Comparison of ENCODE assay signal across 13 mouse cellular contexts in genomic region chr9:67869691-67870450, GRCm38 (mm10). TPM values are rescaled to one million over a fixed set of nuclear protein-coding genes. Genes with fewer than 3 reads are reported as not detected.
A peak's percentile ranks its signal among the peaks of the same experiment; 100 is the strongest.
DNase-seq lines count a peak whose midpoint lies in the region; ATAC-seq and TF ChIP-seq lines count a peak whose summit lies in the region.
"Had no signal": no experiment of that assay in that cellular context is flagged by ENCODE, and none has a peak within 500 bp of the region (broad histone marks: within the 10 kb centered on the region; RNA-seq: fewer than 3 reads in every experiment).

No protein-coding gene starts in this region.

- intact Hi-C loops in left cerebral cortex, postnatal 14 days (cut with DNase I) = no loop called here

- H3K4me2 ChIP-seq in midbrain, postnatal 0 days (ENCODE audit: low read depth, low read length, poor library complexity, severe bottlenecking) = no peak overlapping the region
- H3K4me2 ChIP-seq: lung, embryonic 15.5 days had no signal

- peak; percentile 56 to 57 for DNase-seq in right cerebral cortex, adult 2 months (ENCODE audit: low spot score in 2 of 2)
- DNase-seq in right cerebral cortex, postnatal 4 days = no peak
- peak; percentile 57 for DNase-seq in c-Kit-positive CD71-positive TER-119-positive erythroid progenitor cells, embryonic 14.5 days (ENCODE audit: low spot score)
- peak; percentile 28 to 33 for DNase-seq in left cerebral cortex, postnatal 14 days (ENCODE audit: low spot score in 2 of 2)
- DNase-seq in lung, postnatal 4 days = no peak
- no peak for DNase-seq in forebrain, embryonic 10.5 days (ENCODE audit: extremely low spot score, low spot score)
- DNase-seq in midbrain, postnatal 0 days (ENCODE audit: low spot score) = no peak
- DNase-seq: kidney, adult 2 months; retina, postnatal 1 day; thymus, postnatal 4 days had no signal

- H3K27ac ChIP-seq in forebrain, embryonic 10.5 days = no peak overlapping the region
- H3K27ac ChIP-seq in midbrain, postnatal 0 days (ENCODE audit: low read depth, low read length) = no peak overlapping the region
- H3K27ac ChIP-seq: lung, embryonic 15.5 days had no signal

- TF ChIP-seq CTCF in midbrain, postnatal 0 days (IDR thresholded peaks at IDR 0.05) = no peak

- no peaks in the 10 kb centered on the region for H3K36me3 ChIP-seq in forebrain, embryonic 10.5 days (replicated peaks)
- H3K36me3 ChIP-seq in midbrain, postnatal 0 days (ENCODE audit: insufficient read depth, low read length) = no peaks in the 10 kb centered on the region
- H3K36me3 ChIP-seq: lung, embryonic 15.5 days had no signal

- WGBS in forebrain, embryonic 10.5 days = 93% methylated on average over 16 of the region's 16 CpGs
- WGBS in midbrain, postnatal 0 days = 94% methylated on average over 16 of the region's 16 CpGs

- no peak overlapping the region for H3K9ac ChIP-seq in midbrain, postnatal 0 days (replicated peaks; ENCODE audit: low read length, poor library complexity, severe bottlenecking)
- H3K9ac ChIP-seq: lung, embryonic 15.5 days had no signal

- peaks cover 7% of the 10 kb centered on the region for H3K4me1 ChIP-seq in forebrain, embryonic 10.5 days
- no peaks in the 10 kb centered on the region for H3K4me1 ChIP-seq in midbrain, postnatal 0 days (ENCODE audit: insufficient read depth, low read length)
- H3K4me1 ChIP-seq: lung, embryonic 15.5 days had no signal

- ATAC-seq in midbrain, postnatal 0 days (ENCODE audit: low FRiP score) = no peak
- ATAC-seq: forebrain, embryonic 16.5 days had no signal

- no peaks in the 10 kb centered on the region for H3K9me3 ChIP-seq in forebrain, embryonic 10.5 days
- H3K9me3 ChIP-seq in midbrain, postnatal 0 days (ENCODE audit: low read length) = no peaks in the 10 kb centered on the region
- H3K9me3 ChIP-seq: lung, embryonic 15.5 days had no signal

- no peak overlapping the region for H3K4me3 ChIP-seq in forebrain, embryonic 10.5 days
- no peak overlapping the region for H3K4me3 ChIP-seq in midbrain, postnatal 0 days (ENCODE audit: low read depth, low read length)
- H3K4me3 ChIP-seq: lung, embryonic 15.5 days had no signal

- no peaks in the 10 kb centered on the region for H3K27me3 ChIP-seq in forebrain, embryonic 10.5 days (ENCODE audit: poor library complexity, severe bottlenecking)
- H3K27me3 ChIP-seq in midbrain, postnatal 0 days (ENCODE audit: insufficient read depth, low read length) = no peaks in the 10 kb centered on the region
- H3K27me3 ChIP-seq: lung, embryonic 15.5 days had no signal

RNA-seq across cellular contexts. Expression of gene Vps13c, which starts 29.7 kb away (rescaled TPM):
- total RNA-seq in left cerebral cortex, postnatal 14 days (2021) = 10 to 100 TPM; 62.3 to 66.2 TPM
- 3.2 and 4.1 TPM in 2 replicates for polyA plus RNA-seq in forebrain, embryonic 10.5 days (2016; fragmentation: Nextera tagmentation; extraction: Ambion mirVana)
- 31.5 and 42.8 TPM in 2 replicates for total RNA-seq in midbrain, postnatal 0 days (2014; rRNA removed)
- polyA plus RNA-seq in midbrain, postnatal 0 days (2015; fragmentation: Nextera tagmentation; extraction: Ambion mirVana) = 6.8 and 8.4 TPM in 2 replicates

RNA-seq across cellular contexts. Expression of gene C2cd4a, which starts 37.7 kb away (rescaled TPM):
- under 1 TPM in 1 of 2 experiments, not detected in 1; 0.59 TPM for total RNA-seq in left cerebral cortex, postnatal 14 days (2021)
- polyA plus RNA-seq in forebrain, embryonic 10.5 days (2016; fragmentation: Nextera tagmentation; extraction: Ambion mirVana) = not detected in 2 replicates
- 0.71 and 0.99 TPM in 2 replicates for total RNA-seq in midbrain, postnatal 0 days (2014; rRNA removed)
- polyA plus RNA-seq in midbrain, postnatal 0 days (2015; fragmentation: Nextera tagmentation; extraction: Ambion mirVana) = 0.68 and 0.70 TPM in 2 replicates
- polyA plus RNA-seq: forebrain, embryonic 16.5 days; heart, postnatal 0 days had no signal

Comparison
In these comparisons a context has a peak if more than half of its experiments do, and no peak if none do; other contexts are left out.
1. DNase-seq: peak in right cerebral cortex, adult 2 months (2 of 2), c-Kit-positive CD71-positive TER-119-positive erythroid progenitor cells, embryonic 14.5 days (single experiment) and left cerebral cortex, postnatal 14 days (2 of 2); none in right cerebral cortex, postnatal 4 days (single experiment), lung, postnatal 4 days (0 of 2), forebrain, embryonic 10.5 days (single experiment) and midbrain, postnatal 0 days (single experiment).